Mouse (Mus musculus): ENCODE data around the gene Amotl1.

- no peak for TF ChIP-seq CTCF (IDR thresholded peaks at IDR 0.05; ENCODE audit: insufficient read depth, low read length)
- no peak for TF ChIP-seq POLR2A (IDR thresholded peaks at IDR 0.05; ENCODE audit: borderline replicate concordance, extremely low read depth, low read depth, low read length)
Measured at GRCm38 (mm10) chr9:14593880-14594279, 51.0 kb downstream of the Amotl1 start.
